Mouse (Mus musculus): ENCODE measurements around the gene Atp6v1g2. TPM values are rescaled to one million over a fixed set of nuclear protein-coding genes. Genes with fewer than 3 reads are reported as not detected.
A peak's percentile ranks its signal among the peaks of the same experiment; 100 is the strongest.

Gene Atp6v1g2
- polyA plus RNA-seq, 1 experiment from 2014 or later = 2.9 TPM

DNA sequence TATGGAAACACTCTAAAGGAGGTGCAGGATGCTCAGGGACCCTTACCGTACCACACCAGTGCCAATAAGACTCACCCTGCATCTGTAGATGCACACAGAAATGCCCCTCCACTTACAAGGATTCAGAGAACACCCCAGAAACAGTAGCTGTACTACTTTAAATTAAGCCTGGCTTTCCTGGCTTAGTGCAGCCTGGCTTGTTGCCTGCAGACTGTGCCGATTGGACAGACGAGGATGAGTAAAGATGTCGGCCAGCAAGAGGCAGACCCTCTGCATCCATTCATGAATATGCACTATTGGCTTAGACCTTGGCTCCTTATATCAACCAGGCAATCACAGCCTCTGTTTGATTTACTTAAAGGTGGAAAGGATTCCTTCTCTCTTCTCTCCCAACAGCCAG, 26.2 kb downstream of the Atp6v1g2 start:
- Histone ChIP-seq H3K27me3 (replicated peaks; ENCODE audit: control insufficient read depth, insufficient read depth, low read length) (no peaks in the 10 kb centered on the region; the same call in 1 of the 2 replicates), H3K27ac (ENCODE audit: low read depth, low read length) (no peak overlapping the region), H3K36me3 (ENCODE audit: control insufficient read depth, insufficient read depth, low read length) (no peaks in the 10 kb centered on the region), H3K4me2 (no peak overlapping the region), H3K4me1 (replicated peaks; ENCODE audit: control insufficient read depth, insufficient read depth, low read length) (0 out of 2 replicates have a peak, but pooled peaks cover 2% of the 10 kb centered on the region), H3K9me3 (ENCODE audit: control insufficient read depth, low read length) (no peaks in the 10 kb centered on the region), H3K4me3 (ENCODE audit: low read depth, low read length) (no peak overlapping the region), H3K9ac (ENCODE audit: low read depth, low read length) (no peak overlapping the region)
- WGBS = 84% methylated on average over 4 of the region's 4 CpGs
- ATAC-seq (replicated peaks; ENCODE audit: low FRiP score) (no peak), DNase-seq (ENCODE audit: low spot score) (no peak)

- no peak for DNase-seq (ENCODE audit: low spot score)
- Histone ChIP-seq H3K4me3 (ENCODE audit: low read depth, low read length) (0 out of 2 replicates have a peak overlapping the region, but pooled peaks have one; percentile 2), H3K36me3 (ENCODE audit: control insufficient read depth, insufficient read depth, low read length) (no peaks in the 10 kb centered on the region), H3K4me1 (replicated peaks; ENCODE audit: control insufficient read depth, insufficient read depth, low read length) (0 out of 2 replicates have a peak, but pooled peaks cover 2% of the 10 kb centered on the region), H3K27ac (ENCODE audit: low read depth, low read length) (no peak overlapping the region), H3K4me2 (no peak overlapping the region; the same call in 1 of the 2 replicates), H3K9ac (ENCODE audit: low read depth, low read length) (no peak overlapping the region), H3K9me3 (ENCODE audit: control insufficient read depth, low read length) (no peaks in the 10 kb centered on the region), H3K27me3 (replicated peaks; ENCODE audit: control insufficient read depth, insufficient read depth, low read length) (no peaks in the 10 kb centered on the region; the same call in 1 of the 2 replicates)
- 76% methylated on average over 13 of the region's 13 CpGs for WGBS
- ATAC-seq (replicated peaks; ENCODE audit: low FRiP score) = no peak
Measured at GRCm38 (mm10) chr17:35261651-35262050, 28.2 kb downstream of the Atp6v1g2 start.

GRCm38 (mm10) chr17:35262664-35263522, 29.4 kb downstream of the Atp6v1g2 start, which contains the start of gene H2-D1:
TSS of gene H2-D1 (plus strand) at chr17:35262730.
- Histone ChIP-seq H3K4me3 (ENCODE audit: low read depth, low read length) (peak within 1 kb of the TSS; percentile 70), H3K9ac (ENCODE audit: low read depth, low read length) (peak within 1 kb of the TSS; percentile 69), H3K27me3 (replicated peaks; ENCODE audit: control insufficient read depth, insufficient read depth, low read length) (no peaks in the 10 kb centered on the region; the same call in 1 of the 2 replicates), H3K27ac (ENCODE audit: low read depth, low read length) (no peak within 1 kb of the TSS; the same call in 1 of the 2 replicates), H3K4me2 (peak within 1 kb of the TSS; percentile 99), H3K4me1 (replicated peaks; ENCODE audit: control insufficient read depth, insufficient read depth, low read length) (0 out of 2 replicates have a peak, but pooled peaks cover under 1% of the 10 kb centered on the region), H3K36me3 (ENCODE audit: control insufficient read depth, insufficient read depth, low read length) (no peaks in the 10 kb centered on the region), H3K9me3 (ENCODE audit: control insufficient read depth, low read length) (no peaks in the 10 kb centered on the region)
- ATAC-seq (replicated peaks; ENCODE audit: low FRiP score) = peak; percentile 91
- peak; percentile 85 for DNase-seq (ENCODE audit: low spot score)
- 1% methylated on average over 54 of the region's 73 CpGs for whole genome bisulfite sequencing

DNA sequence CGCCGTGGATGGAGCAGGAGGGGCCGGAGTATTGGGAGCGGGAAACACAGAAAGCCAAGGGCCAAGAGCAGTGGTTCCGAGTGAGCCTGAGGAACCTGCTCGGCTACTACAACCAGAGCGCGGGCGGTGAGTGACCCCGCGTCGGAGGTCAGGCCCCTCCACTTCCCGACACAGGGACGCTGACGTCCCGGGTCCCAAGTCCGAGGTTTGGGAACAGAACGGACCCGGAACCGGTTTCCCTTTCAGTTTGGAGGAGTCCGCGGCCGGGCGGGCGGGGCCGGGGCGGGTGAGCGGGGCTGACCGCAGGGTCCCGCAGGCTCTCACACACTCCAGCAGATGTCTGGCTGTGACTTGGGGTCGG, 30.0 kb downstream of the Atp6v1g2 start:
- DNase-seq (ENCODE audit: low spot score) = no peak
- Histone ChIP-seq H3K9me3 (ENCODE audit: control insufficient read depth, low read length) (no peaks in the 10 kb centered on the region), H3K4me2 (peak overlapping the region; percentile 99), H3K4me3 (ENCODE audit: low read depth, low read length) (peak overlapping the region; percentile 70), H3K27me3 (replicated peaks; ENCODE audit: control insufficient read depth, insufficient read depth, low read length) (peaks cover 4% of the 10 kb centered on the region; the same call in 1 of the 2 replicates), H3K27ac (ENCODE audit: low read depth, low read length) (no peak overlapping the region), H3K9ac (ENCODE audit: low read depth, low read length) (peak overlapping the region; percentile 69), H3K36me3 (ENCODE audit: control insufficient read depth, insufficient read depth, low read length) (no peaks in the 10 kb centered on the region), H3K4me1 (replicated peaks; ENCODE audit: control insufficient read depth, insufficient read depth, low read length) (no peaks in the 10 kb centered on the region)
- 1% methylated on average over 29 of the region's 31 CpGs for WGBS
- peak; percentile 20; the same call in 1 of the 2 replicates for ATAC-seq (replicated peaks; ENCODE audit: low FRiP score)

GRCm38 (mm10) chr17:35267399-35268086, 34.1 kb downstream of the Atp6v1g2 start:
- no peaks in the 10 kb centered on the region for H3K4me1 ChIP-seq (replicated peaks; ENCODE audit: control insufficient read depth, insufficient read depth, low read length)
- H3K27ac ChIP-seq (ENCODE audit: low read depth, low read length) = no peak overlapping the region
- no peaks in the 10 kb centered on the region for H3K36me3 ChIP-seq (ENCODE audit: control insufficient read depth, insufficient read depth, low read length)
- H3K27me3 ChIP-seq (replicated peaks; ENCODE audit: control insufficient read depth, insufficient read depth, low read length) = peaks cover 4% of the 10 kb centered on the region
- H3K4me2 ChIP-seq = no peak overlapping the region
- H3K9ac ChIP-seq (ENCODE audit: low read depth, low read length) = no peak overlapping the region
- ATAC-seq (replicated peaks; ENCODE audit: low FRiP score) (no peak), DNase-seq (ENCODE audit: low spot score) (no peak)
- H3K9me3 ChIP-seq (ENCODE audit: control insufficient read depth, low read length) = no peaks in the 10 kb centered on the region
- WGBS = 68% methylated on average over 1 of the region's 1 CpGs
- H3K4me3 ChIP-seq (ENCODE audit: low read depth, low read length) = no peak overlapping the region

DNA sequence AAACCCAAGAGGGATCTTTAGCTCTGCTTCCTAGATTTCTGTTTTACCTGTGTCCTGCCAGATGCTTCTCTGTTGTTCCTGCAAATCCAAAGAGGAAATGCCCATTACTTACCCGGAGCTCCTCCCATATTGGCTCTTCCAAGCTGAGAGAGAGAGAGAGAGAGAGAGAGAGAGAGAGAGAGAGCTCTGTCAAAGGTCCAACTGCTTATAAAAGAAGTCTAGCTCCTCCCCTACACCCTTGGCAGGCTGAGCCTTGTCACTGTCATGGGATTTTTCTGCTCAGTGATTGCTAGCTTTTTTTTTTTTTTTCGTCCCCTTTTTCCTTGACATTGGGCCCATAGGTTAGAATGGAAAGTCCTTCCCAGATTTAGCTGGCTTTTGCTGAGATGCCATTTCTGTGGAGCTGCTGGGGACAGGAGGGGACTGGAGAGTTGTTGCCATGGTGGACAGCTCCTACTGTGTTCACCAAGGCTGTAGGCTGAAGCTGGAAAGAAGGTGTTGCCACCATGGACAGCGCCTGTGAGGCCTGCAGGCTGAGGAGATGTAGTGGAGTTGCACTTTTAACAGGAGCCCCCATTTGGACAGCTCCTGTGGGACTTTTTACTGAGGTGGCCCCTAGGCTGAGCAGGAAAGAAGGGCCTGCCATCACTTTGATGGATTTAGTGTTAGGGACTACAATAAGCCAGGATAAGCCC, 36.3 kb downstream of the Atp6v1g2 start:
- WGBS = 30% methylated on average over 3 of the region's 3 CpGs
- peak; percentile 69 for DNase-seq (ENCODE audit: low spot score)
- no peak for ATAC-seq (replicated peaks; ENCODE audit: low FRiP score)
- Histone ChIP-seq H3K4me2 (no peak overlapping the region), H3K27ac (ENCODE audit: low read depth, low read length) (no peak overlapping the region), H3K27me3 (replicated peaks; ENCODE audit: control insufficient read depth, insufficient read depth, low read length) (peaks cover 4% of the 10 kb centered on the region), H3K36me3 (ENCODE audit: control insufficient read depth, insufficient read depth, low read length) (no peaks in the 10 kb centered on the region), H3K9ac (ENCODE audit: low read depth, low read length) (no peak overlapping the region), H3K4me1 (replicated peaks; ENCODE audit: control insufficient read depth, insufficient read depth, low read length) (no peaks in the 10 kb centered on the region), H3K4me3 (ENCODE audit: low read depth, low read length) (no peak overlapping the region), H3K9me3 (ENCODE audit: control insufficient read depth, low read length) (no peaks in the 10 kb centered on the region)

DNA sequence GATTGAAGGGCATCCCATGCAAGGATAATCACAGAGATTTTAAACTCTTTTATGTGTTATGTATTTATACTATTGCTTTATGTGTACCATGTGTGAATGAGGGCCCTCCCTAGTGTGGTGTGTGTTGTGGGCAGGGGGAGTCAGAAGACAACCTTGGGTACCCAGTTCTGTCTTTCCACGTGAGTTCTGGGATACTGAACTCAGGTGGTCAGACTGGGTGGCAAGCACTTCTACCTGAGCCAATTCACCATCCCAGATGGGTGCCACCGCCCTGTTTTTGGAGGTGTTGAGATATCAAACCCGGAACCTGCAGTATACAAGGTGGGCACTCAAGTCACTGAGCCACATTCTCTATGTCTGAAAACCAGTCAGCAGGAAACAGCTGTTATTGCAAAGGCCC, 38.8 kb downstream of the Atp6v1g2 start:
- no peak overlapping the region for H3K4me3 ChIP-seq (ENCODE audit: low read depth, low read length)
- no peak for DNase-seq (ENCODE audit: low spot score)
- no peak overlapping the region for H3K9ac ChIP-seq (ENCODE audit: low read depth, low read length)
- no peaks in the 10 kb centered on the region for H3K9me3 ChIP-seq (ENCODE audit: control insufficient read depth, low read length)
- no peaks in the 10 kb centered on the region for H3K36me3 ChIP-seq (ENCODE audit: control insufficient read depth, insufficient read depth, low read length)
- peaks cover 16% of the 10 kb centered on the region for H3K27me3 ChIP-seq (replicated peaks; ENCODE audit: control insufficient read depth, insufficient read depth, low read length)
- no peak overlapping the region for H3K27ac ChIP-seq (ENCODE audit: low read depth, low read length)
- 58% methylated on average over 3 of the region's 3 CpGs for WGBS
- no peak overlapping the region for H3K4me2 ChIP-seq
- H3K4me1 ChIP-seq (replicated peaks; ENCODE audit: control insufficient read depth, insufficient read depth, low read length) = no peaks in the 10 kb centered on the region
- ATAC-seq (replicated peaks; ENCODE audit: low FRiP score) = no peak

DNA sequence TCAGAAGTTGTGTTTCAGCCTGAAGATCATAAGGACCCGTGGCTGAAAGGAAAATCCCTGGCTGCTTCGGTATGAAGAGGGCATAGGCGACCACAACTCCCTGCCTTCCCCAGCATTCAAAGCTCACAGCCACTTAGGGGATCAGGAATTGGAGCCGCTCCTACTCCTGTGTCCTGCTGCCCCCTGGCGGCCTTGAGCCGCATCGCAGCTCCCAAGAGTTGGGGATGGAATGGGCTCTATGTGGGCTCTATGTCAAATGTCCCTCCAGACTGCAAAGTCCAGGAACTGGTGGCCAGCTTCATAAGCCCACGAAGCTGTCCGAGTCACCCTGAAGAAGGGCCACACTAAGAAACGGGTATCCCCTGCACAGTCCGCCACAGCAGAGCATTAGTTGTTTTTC, 41.3 kb downstream of the Atp6v1g2 start:
- Histone ChIP-seq H3K9ac (ENCODE audit: low read depth, low read length) (no peak overlapping the region), H3K4me1 (replicated peaks; ENCODE audit: control insufficient read depth, insufficient read depth, low read length) (no peaks in the 10 kb centered on the region), H3K4me3 (ENCODE audit: low read depth, low read length) (no peak overlapping the region), H3K4me2 (no peak overlapping the region), H3K27ac (ENCODE audit: low read depth, low read length) (no peak overlapping the region), H3K9me3 (ENCODE audit: control insufficient read depth, low read length) (no peaks in the 10 kb centered on the region), H3K27me3 (replicated peaks; ENCODE audit: control insufficient read depth, insufficient read depth, low read length) (peaks cover 18% of the 10 kb centered on the region), H3K36me3 (ENCODE audit: control insufficient read depth, insufficient read depth, low read length) (no peaks in the 10 kb centered on the region)
- peak; percentile 74 for DNase-seq (ENCODE audit: low spot score)
- peak; percentile 57 for ATAC-seq (replicated peaks; ENCODE audit: low FRiP score)
- WGBS = 5% methylated on average over 11 of the region's 11 CpGs
